Mouse (Mus musculus) liver, embryonic 16.5 days (tissue): ENCODE results near the gene Usp36. TPM values are rescaled to one million over a fixed set of nuclear protein-coding genes. Genes with fewer than 3 reads are reported as not detected.
A peak's percentile ranks its signal among the peaks of the same experiment; 100 is the strongest.
"Not testable (repeated sequence)": the region's sequence is repeated elsewhere in the genome, so short reads cannot be mapped to it uniquely, and the experiment has no call there.

Experiments used
- ATAC-seq: fragments of 200-750 bp; cut with Nextera tagmentation; 2 replicates; pipeline ENCODE4 v1.8.0; 2017; ENCODE audit warnings: low read depth, mild to moderate bottlenecking, moderate number of reproducible peaks, moderate library complexity
- H3K27ac ChIP-seq: fragments of 300-500 bp; sonication (generic); 2 replicates; pipeline ENCODE4 v1.5.1; 2014; ENCODE audit warnings: mild to moderate bottlenecking, low read length
- H3K27me3 ChIP-seq: fragments of 300-500 bp; sonication (generic); 2 replicates; pipeline ENCODE4 v1.6.1; 2014; ENCODE audit warnings: low read depth, low read length, mixed read lengths; ENCODE audit not compliant: control insufficient read depth, insufficient read depth
- H3K36me3 ChIP-seq: fragments of 300-500 bp; sonication (generic); 2 replicates; pipeline ENCODE4 v1.6.1; 2014; ENCODE audit warnings: mild to moderate bottlenecking; ENCODE audit not compliant: control insufficient read depth, insufficient read depth
- H3K4me1 ChIP-seq: fragments of 300-500 bp; sonication (generic); 2 replicates; pipeline ENCODE4 v1.6.1; 2014; ENCODE audit warnings: low read depth, low read length, mixed read lengths; ENCODE audit not compliant: control insufficient read depth
- H3K4me2 ChIP-seq: fragments of 300-500 bp; sonication (generic); 2 replicates; pipeline ENCODE4 v1.6.1; 2014; ENCODE audit warnings: low read depth, low read length, mixed read lengths
- H3K4me3 ChIP-seq: fragments of 300-500 bp; sonication (generic); 2 replicates; pipeline ENCODE4 v1.5.1; 2014; ENCODE audit warnings: low read depth, mild to moderate bottlenecking, low read length
- H3K9ac ChIP-seq: fragments of 300-500 bp; sonication (generic); 2 replicates; pipeline ENCODE4 v1.6.1; 2014; ENCODE audit warnings: low read depth, low read length
- H3K9me3 ChIP-seq: fragments of 300-500 bp; sonication (generic); replicated peaks from 2 replicates; pipeline ENCODE4 v1.6.1; 2016; ENCODE audit warnings: low read length; ENCODE audit not compliant: control insufficient read depth
- WGBS: fragments of 180-500 bp; shearing (Covaris S2); extraction: QIAGEN DNeasy Blood & Tissue Kit; methylation state at CpG from one replicate; pipeline ENCODE4 v1.1.7; 2014; ENCODE audit not compliant: insufficient replicate concordance; 5-methylcytosine and 5-hydroxymethylcytosine counted together
- polyA plus RNA-seq: library from polyadenylated mRNA; unstranded; fragments of >200 nt; fragmentation: Nextera tagmentation; extraction: Ambion mirVana; gene quantifications from 2 replicates; pipeline ENCODE4 v1.2.1, GENCODE M21; 2015

Usp36 gene
- polyA plus RNA-seq, 1 experiment from 2014 or later: 5.7 TPM

DNA sequence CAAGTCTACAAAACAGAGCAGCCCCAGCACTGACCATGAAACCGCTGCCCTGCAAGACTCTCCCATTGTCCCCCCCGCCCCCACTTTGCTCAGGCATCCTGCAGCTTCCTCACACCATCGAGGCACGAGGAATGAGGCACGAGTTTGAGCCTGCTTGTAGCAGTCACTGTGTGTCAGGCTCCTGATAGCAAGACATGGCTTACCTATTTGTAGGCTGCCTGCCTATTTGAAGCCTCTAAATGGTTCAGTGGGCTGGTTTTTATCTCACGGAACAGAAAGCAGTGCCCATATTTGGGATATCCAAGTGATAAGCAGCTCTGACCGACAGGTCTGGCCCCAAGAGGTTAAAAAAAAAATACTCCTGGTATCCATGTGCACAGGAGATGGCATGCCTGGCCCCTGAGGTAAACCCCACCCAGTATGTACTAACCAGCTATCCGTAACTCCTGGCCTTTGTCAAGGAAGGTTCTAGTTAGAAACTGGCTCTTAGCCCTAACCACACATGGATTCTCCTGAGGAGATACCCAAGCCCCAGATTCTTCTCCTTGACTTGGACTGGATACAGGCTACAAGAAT is 26.3 kb upstream of the Usp36 start:
- 39% methylated on average over 8 of the region's 8 CpGs for WGBS
- H3K4me3 ChIP-seq: no peak overlapping the region
- no peaks in the 10 kb centered on the region for H3K36me3 ChIP-seq
- no peak overlapping the region for H3K27ac ChIP-seq
- no peaks in the 10 kb centered on the region; the same call in 1 of the 2 replicates for H3K4me1 ChIP-seq
- H3K4me2 ChIP-seq: no peak overlapping the region
- H3K9me3 ChIP-seq: no peaks in the 10 kb centered on the region
- ATAC-seq: no peak
- no peak overlapping the region for H3K9ac ChIP-seq
- no peaks in the 10 kb centered on the region for H3K27me3 ChIP-seq

DNA sequence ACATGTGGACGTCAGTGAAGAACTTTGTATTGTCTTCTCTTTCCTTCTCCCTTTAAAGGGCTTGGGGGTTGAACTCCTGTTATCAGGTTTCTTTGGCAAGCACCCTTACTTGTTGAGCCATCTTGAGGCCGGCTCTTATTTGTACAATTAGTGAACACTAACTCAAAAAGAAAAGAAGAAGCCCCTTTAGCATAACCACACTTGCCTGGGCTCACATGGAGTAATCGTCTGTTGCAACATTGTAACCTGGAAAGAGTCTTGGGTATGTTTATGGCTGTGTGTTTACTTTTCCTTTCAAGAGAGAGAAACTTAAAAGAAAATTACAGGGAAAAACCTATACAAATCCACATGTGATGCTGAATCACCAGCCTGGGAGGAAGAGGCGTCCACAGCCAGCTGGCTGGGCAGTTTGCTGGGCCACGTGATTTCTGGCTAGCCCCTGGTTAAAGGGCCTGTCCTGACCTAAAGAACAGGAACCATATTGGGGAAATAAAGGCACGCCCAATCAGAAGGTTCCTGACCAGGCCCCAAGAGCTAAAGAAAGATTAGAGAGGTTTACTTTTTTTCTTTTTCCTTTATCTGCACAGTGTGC is 22.2 kb upstream of the Usp36 start:
- H3K9me3 ChIP-seq: no peaks in the 10 kb centered on the region
- WGBS: 44% methylated on average over 6 of the region's 6 CpGs
- H3K9ac ChIP-seq: no peak overlapping the region
- ATAC-seq: no peak
- H3K4me1 ChIP-seq: no peaks in the 10 kb centered on the region; the same call in 1 of the 2 replicates
- no peak overlapping the region for H3K4me2 ChIP-seq
- H3K27me3 ChIP-seq: no peaks in the 10 kb centered on the region
- no peak overlapping the region for H3K4me3 ChIP-seq
- H3K27ac ChIP-seq: peak overlapping the region; percentile 14; the same call in 1 of the 2 replicates
- no peaks in the 10 kb centered on the region for H3K36me3 ChIP-seq

DNA sequence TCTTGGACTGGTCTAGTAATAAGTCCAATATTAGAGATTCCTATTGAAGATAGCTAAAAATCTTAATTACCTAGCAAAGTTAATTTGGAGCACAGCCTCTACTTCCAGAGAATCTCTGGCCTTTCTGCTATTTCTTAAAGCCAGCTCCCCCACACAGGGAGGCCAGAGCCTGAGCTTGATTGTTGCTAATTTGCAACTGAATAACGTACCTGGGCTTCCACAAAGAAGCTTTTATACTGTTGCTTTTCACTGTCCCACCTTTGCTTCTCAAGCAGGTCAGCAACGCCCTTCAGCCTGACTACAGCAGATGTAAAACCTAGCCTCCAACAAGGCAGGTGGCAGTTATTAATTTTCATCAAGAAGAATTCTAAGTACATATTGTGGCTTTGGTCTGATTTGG is 17.9 kb upstream of the Usp36 start:
- H3K9me3 ChIP-seq, H3K9ac ChIP-seq, H3K36me3 ChIP-seq, H3K27ac ChIP-seq, H3K27me3 ChIP-seq, H3K4me1 ChIP-seq, H3K4me2 ChIP-seq, H3K4me3 ChIP-seq, ATAC-seq: not testable (repeated sequence)
- 60% methylated on average over 2 of the region's 2 CpGs for WGBS

DNA sequence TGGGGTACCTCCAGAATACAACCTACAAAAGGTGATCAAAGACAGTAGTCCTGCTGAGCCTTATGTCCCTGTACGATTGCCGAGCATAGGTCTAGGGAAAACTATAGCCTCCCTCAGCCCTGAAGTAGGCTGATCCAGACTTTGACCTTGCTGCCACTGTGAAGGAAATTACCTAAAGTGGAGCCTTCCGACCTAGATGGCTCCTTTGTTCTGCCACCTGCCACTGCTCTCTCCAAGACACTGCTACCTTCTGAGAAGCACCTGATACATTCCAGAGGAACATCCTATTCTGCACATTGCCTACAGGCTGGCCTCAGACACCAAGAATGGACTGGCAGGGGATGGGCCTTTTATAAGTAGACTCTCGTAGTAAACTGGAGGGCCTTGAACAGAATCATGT is 13.9 kb upstream of the Usp36 start:
- H3K4me2 ChIP-seq, H3K27me3 ChIP-seq, H3K27ac ChIP-seq, ATAC-seq, H3K4me3 ChIP-seq, H3K4me1 ChIP-seq, H3K36me3 ChIP-seq, H3K9ac ChIP-seq, H3K9me3 ChIP-seq: not testable (repeated sequence)
- WGBS: 74% methylated on average over 4 of the region's 4 CpGs

- no peaks in the 10 kb centered on the region for H3K36me3 ChIP-seq
- no peaks in the 10 kb centered on the region for H3K27me3 ChIP-seq
- H3K4me2 ChIP-seq: no peak overlapping the region
- no peak overlapping the region for H3K9ac ChIP-seq
- H3K9me3 ChIP-seq: no peaks in the 10 kb centered on the region
- no peak overlapping the region for H3K4me3 ChIP-seq
- ATAC-seq: peak; percentile 47; the same call in 1 of the 2 replicates
- 61% methylated on average over 2 of the region's 2 CpGs for WGBS
- H3K4me1 ChIP-seq: no peaks in the 10 kb centered on the region
- no peak overlapping the region for H3K27ac ChIP-seq
Observed at GRCm38 (mm10) chr11:118298810-118299209, 8.8 kb upstream of the Usp36 start.

DNA sequence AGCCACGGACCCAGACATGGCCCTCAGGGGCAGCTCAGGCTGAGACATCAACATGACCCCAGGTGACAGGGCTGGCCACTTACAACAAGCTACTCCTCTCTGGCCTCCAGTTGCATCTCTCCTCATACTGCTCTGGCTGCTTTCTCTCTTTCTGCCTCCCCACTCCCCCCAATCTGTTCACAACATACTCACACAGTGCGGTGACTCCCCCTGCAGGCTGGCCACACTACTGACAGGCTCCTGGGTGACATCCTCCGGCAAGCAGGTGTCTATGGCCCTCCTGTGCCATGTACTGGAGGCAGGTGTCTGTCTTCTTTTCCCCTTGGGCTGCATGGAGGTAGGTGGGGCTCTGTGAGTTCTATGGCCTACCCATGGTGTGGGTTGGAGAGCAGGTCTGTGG is 7.9 kb upstream of the Usp36 start:
- H3K9me3 ChIP-seq: no peaks in the 10 kb centered on the region
- H3K4me2 ChIP-seq: no peak overlapping the region
- no peak for ATAC-seq
- H3K27ac ChIP-seq: no peak overlapping the region
- H3K4me3 ChIP-seq: no peak overlapping the region
- H3K4me1 ChIP-seq: no peaks in the 10 kb centered on the region
- H3K9ac ChIP-seq: no peak overlapping the region
- H3K36me3 ChIP-seq: no peaks in the 10 kb centered on the region
- WGBS: 59% methylated on average over 3 of the region's 3 CpGs
- H3K27me3 ChIP-seq: no peaks in the 10 kb centered on the region

- Histone ChIP-seq H3K9ac (no peak overlapping the region), H3K9me3 (no peaks in the 10 kb centered on the region), H3K36me3 (no peaks in the 10 kb centered on the region), H3K4me3 (no peak overlapping the region), H3K27ac (no peak overlapping the region), H3K4me1 (peaks cover 5% of the 10 kb centered on the region), H3K27me3 (no peaks in the 10 kb centered on the region), H3K4me2 (no peak overlapping the region)
- whole genome bisulfite sequencing: 48% methylated on average over 1 of the region's 2 CpGs
- no peak for ATAC-seq
Observed at GRCm38 (mm10) chr11:118295026-118295425, 5.0 kb upstream of the Usp36 start.

DNA sequence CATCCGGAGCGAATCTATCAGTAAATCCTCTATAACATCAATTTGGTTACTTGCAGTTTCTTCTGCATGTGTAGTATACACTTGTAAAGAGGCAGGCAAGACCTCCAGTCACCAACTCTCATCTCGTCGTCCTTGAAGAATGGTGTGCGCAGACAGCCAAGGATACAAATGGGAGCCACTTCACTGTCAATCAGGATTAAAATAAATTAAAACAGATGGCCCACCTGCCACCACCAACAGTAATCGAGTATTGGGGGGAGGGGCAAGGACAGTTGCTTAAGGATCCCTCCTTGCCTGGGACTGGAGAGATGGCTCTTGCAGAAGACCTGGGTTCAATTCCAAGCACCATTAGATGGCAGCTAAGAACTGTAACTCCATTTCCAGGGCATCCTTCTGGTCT is 2.6 kb upstream of the Usp36 start:
- peaks cover 17% of the 10 kb centered on the region for H3K4me1 ChIP-seq
- no peak overlapping the region for H3K4me3 ChIP-seq
- no peaks in the 10 kb centered on the region for H3K36me3 ChIP-seq
- WGBS: 58% methylated on average over 6 of the region's 6 CpGs
- no peak for ATAC-seq
- H3K9me3 ChIP-seq: no peaks in the 10 kb centered on the region
- H3K27me3 ChIP-seq: no peaks in the 10 kb centered on the region
- no peak overlapping the region for H3K9ac ChIP-seq
- no peak overlapping the region for H3K4me2 ChIP-seq
- no peak overlapping the region for H3K27ac ChIP-seq

GRCm38 (mm10) chr11:118289562-118289961 is 482 bp downstream of the Usp36 start:
- Histone ChIP-seq H3K36me3 (peaks cover 6% of the 10 kb centered on the region), H3K4me1 (peaks cover 17% of the 10 kb centered on the region), H3K4me2 (peak overlapping the region; percentile 93), H3K27ac (peak overlapping the region; percentile 65), H3K27me3 (no peaks in the 10 kb centered on the region), H3K4me3 (peak overlapping the region; percentile 78), H3K9ac (peak overlapping the region; percentile 76), H3K9me3 (no peaks in the 10 kb centered on the region)
- WGBS: 0% methylated on average over 22 of the region's 22 CpGs
- peak; percentile 1 for ATAC-seq
